Mouse (Mus musculus) urinary bladder, postnatal 25 days (tissue): ENCODE results near the gene 2310057M21Rik.
A peak's percentile ranks its signal among the peaks of the same experiment; 100 is the strongest.
"Not testable (repeated sequence)": the region's sequence is repeated elsewhere in the genome, so short reads cannot be mapped to it uniquely, and the experiment has no call there.

Experiments
- DNase-seq: peaks from one replicate; pipeline ENCODE4 v3.0.0; 2022; ENCODE audit warnings: low spot score

Gene 2310057M21Rik

GRCm38 (mm10) chr7:131362615-131363300 is at the start of gene 2310057M21Rik:
TSS of gene 2310057M21Rik (minus strand) at chr7:131362759.
- DNase-seq = peak; percentile 90

GRCm38 (mm10) chr7:131411941-131412270 is 49.3 kb upstream of the 2310057M21Rik start:
- DNase-seq = no peak

GRCm38 (mm10) chr7:131411221-131411940 is 48.8 kb upstream of the 2310057M21Rik start:
- no peak for DNase-seq

GRCm38 (mm10) chr7:131410416-131411058 is 48.0 kb upstream of the 2310057M21Rik start, which contains the start of the genes Ikzf5 and Acadsb:
TSS of gene Ikzf5 (minus strand) at chr7:131410521.
TSS of gene Acadsb (plus strand) at chr7:131410601.
- peak; percentile 99 for DNase-seq

- no peak for DNase-seq
Measured at GRCm38 (mm10) chr7:131409988-131410385, 47.4 kb upstream of the 2310057M21Rik start.

- no peak for DNase-seq
Measured at GRCm38 (mm10) chr7:131409321-131409987, 46.9 kb upstream of the 2310057M21Rik start.

- DNase-seq = not testable (repeated sequence)
Measured at GRCm38 (mm10) chr7:131391761-131392160, 29.2 kb upstream of the 2310057M21Rik start.

- no peak for DNase-seq
Measured at GRCm38 (mm10) chr7:131371880-131372651, 9.5 kb upstream of the 2310057M21Rik start.

GRCm38 (mm10) chr7:131371470-131371860 is 8.9 kb upstream of the 2310057M21Rik start:
- no peak for DNase-seq

- peak; percentile 87 for DNase-seq
Measured at GRCm38 (mm10) chr7:131370648-131371469, 8.3 kb upstream of the 2310057M21Rik start, which contains the start of gene Pstk. TSS of gene Pstk (plus strand) at chr7:131371141.

GRCm38 (mm10) chr7:131364131-131364530 is 1.6 kb upstream of the 2310057M21Rik start:
- no peak for DNase-seq

- DNase-seq = no peak
Measured at GRCm38 (mm10) chr7:131362269-131362614, 317 bp downstream of the 2310057M21Rik start.

- DNase-seq = no peak
Measured at GRCm38 (mm10) chr7:131356105-131356504, 6.5 kb downstream of the 2310057M21Rik start.

GRCm38 (mm10) chr7:131345856-131346541 is 16.6 kb downstream of the 2310057M21Rik start:
- DNase-seq = no peak

GRCm38 (mm10) chr7:131337502-131338068 is 25.0 kb downstream of the 2310057M21Rik start:
- no peak for DNase-seq

- no peak for DNase-seq
Measured at GRCm38 (mm10) chr7:131333564-131333963, 29.0 kb downstream of the 2310057M21Rik start, which contains the start of gene Fam24a. TSS of gene Fam24a (plus strand) at chr7:131333864.

- no peak for DNase-seq
Measured at GRCm38 (mm10) chr7:131331688-131332087, 30.9 kb downstream of the 2310057M21Rik start.

- no peak for DNase-seq
Measured at GRCm38 (mm10) chr7:131329416-131329815, 33.1 kb downstream of the 2310057M21Rik start, which contains the start of gene Fam24b. TSS of gene Fam24b (minus strand) at chr7:131329516.

- no peak for DNase-seq
Measured at GRCm38 (mm10) chr7:131327054-131327453, 35.5 kb downstream of the 2310057M21Rik start.
